Mouse (Mus musculus) gastrocnemius, adult 2 months (tissue): ENCODE measurements around the gene Slc12a8. TPM values are rescaled to one million over a fixed set of nuclear protein-coding genes. Genes with fewer than 3 reads are reported as not detected.

Experiments used
- DNase-seq: peaks from one replicate; pipeline ENCODE4 v3.0.0; 2022
- H3K27ac ChIP-seq: fragments of 200-600 bp; 2 replicates; pipeline ENCODE4 v1.8.1; 2022; ENCODE audit warnings: mild to moderate bottlenecking
- H3K4me3 ChIP-seq: fragments of 200-600 bp; 2 replicates; pipeline ENCODE4 v1.8.1; 2022; ENCODE audit warnings: mild to moderate bottlenecking, moderate library complexity
- CTCF ChIP-seq: fragments of 200-600 bp; IDR thresholded peaks from 2 replicates; pipeline ENCODE4 v1.8.1; 2022; ENCODE audit warnings: antibody characterized with exemption, mild to moderate bottlenecking, moderate library complexity
- intact Hi-C: fragments of 180-260 bp; cut with DNase I; formaldehyde crosslinking; loops from one replicate; pipeline ENCODE4 v1.15.1; 2025
- total RNA-seq, 2 experiments: library from RNA; stranded (reverse); gene quantifications; 2 replicates each; pipeline ENCODE4 v1.2.3; 2021

Slc12a8 gene
- total RNA-seq, 2 experiments from 2014 or later = 0.15 to 0.47 TPM

GRCm38 (mm10) chr16:33561308-33562009 is 44.3 kb downstream of the Slc12a8 start:
- TF ChIP-seq CTCF = no peak
- DNase-seq = no peak
- intact Hi-C loops = loop anchor here (2.0 kb wide), 2 partner anchors 123 to 177 kb away; partner anchors contain the start of gene Heg1
- H3K4me3 ChIP-seq = no peak overlapping the region
- peak overlapping the region; percentile 77 for H3K27ac ChIP-seq

DNA sequence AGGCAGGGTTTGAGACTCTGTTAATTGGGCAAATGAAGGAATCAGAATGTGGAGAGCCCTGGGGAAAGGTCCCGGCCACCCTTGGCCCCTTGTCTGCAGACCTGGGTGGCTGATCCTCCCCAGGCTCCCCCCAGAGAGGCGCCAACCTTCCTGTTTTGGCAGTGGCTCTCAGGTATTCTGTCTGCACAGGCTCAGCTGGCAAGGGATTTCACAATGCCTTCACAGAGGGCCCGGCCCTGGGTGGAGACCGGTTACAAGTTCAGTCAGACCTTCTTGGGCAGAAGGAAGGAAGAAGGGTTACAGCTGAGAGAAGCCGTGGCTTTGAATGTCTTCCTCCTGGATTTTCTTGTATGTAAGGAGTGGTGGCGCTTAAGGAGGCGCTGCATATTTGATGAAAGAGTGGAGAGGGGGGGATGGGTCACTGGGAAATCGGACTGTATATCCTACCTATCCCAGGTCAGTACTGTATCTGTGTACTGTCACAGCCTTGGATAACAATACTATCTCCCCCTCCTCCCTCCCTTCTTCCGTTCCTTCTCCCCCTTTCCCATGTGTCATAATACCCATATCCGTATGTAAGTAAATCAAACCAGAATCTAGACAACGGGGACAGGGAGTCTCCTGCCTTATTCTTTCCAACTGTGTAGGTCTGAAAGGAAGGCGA is 45.9 kb downstream of the Slc12a8 start:
- Histone ChIP-seq H3K4me3 (peak overlapping the region; percentile 16; the same call in 1 of the 2 replicates), H3K27ac (peak overlapping the region; percentile 77)
- intact Hi-C loops = no loop called here
- no peak for TF ChIP-seq CTCF
- DNase-seq = peak; percentile 59

GRCm38 (mm10) chr16:33563538-33564013 is 46.4 kb downstream of the Slc12a8 start:
- DNase-seq = no peak
- Histone ChIP-seq H3K27ac (peak overlapping the region; percentile 77), H3K4me3 (no peak overlapping the region; the same call in 1 of the 2 replicates)
- no peak for TF ChIP-seq CTCF
- intact Hi-C loops = no loop called here

GRCm38 (mm10) chr16:33566467-33566866 is 49.3 kb downstream of the Slc12a8 start:
- no peak for TF ChIP-seq CTCF
- no peak overlapping the region for H3K27ac ChIP-seq
- intact Hi-C loops = no loop called here
- no peak for DNase-seq
- no peak overlapping the region for H3K4me3 ChIP-seq

GRCm38 (mm10) chr16:33567736-33568135 is 50.6 kb downstream of the Slc12a8 start:
- intact Hi-C loops = no loop called here
- H3K4me3 ChIP-seq = no peak overlapping the region
- no peak for DNase-seq
- no peak for TF ChIP-seq CTCF
- H3K27ac ChIP-seq = no peak overlapping the region

GRCm38 (mm10) chr16:33568269-33569016 is 51.3 kb downstream of the Slc12a8 start:
- intact Hi-C loops = no loop called here
- Histone ChIP-seq H3K4me3 (no peak overlapping the region), H3K27ac (no peak overlapping the region)
- no peak for TF ChIP-seq CTCF
- no peak for DNase-seq

DNA sequence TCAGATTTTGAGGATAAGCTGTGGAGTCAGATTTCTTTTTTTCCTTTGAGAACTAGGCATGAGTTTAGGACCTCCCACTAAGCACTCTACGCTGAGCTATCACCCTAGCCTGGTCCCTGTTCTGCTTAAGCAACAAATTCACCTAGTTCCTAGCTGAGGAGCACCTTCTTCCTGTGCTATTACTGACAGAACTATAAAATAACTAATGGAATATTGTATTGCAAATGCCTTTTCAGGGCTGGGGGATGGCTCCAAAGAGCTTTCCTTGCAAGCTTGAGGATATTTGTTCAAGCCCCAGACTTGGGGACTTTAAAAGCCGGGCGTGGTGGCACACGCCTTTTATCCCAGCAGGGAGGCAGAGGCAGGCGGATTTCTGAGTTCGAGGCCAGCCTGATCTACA is 55.5 kb downstream of the Slc12a8 start:
- Histone ChIP-seq H3K4me3 (no peak overlapping the region), H3K27ac (no peak overlapping the region)
- intact Hi-C loops = no loop called here
- no peak for DNase-seq
- TF ChIP-seq CTCF = no peak

- no peak for TF ChIP-seq CTCF
- Histone ChIP-seq H3K27ac (0 out of 2 replicates have a peak overlapping the region, but pooled peaks have one; percentile 9), H3K4me3 (no peak overlapping the region)
- intact Hi-C loops = no loop called here
- no peak for DNase-seq
These were observed 56.6 kb downstream of the Slc12a8 start for GRCm38 (mm10) chr16:33573703-33574102.

DNA sequence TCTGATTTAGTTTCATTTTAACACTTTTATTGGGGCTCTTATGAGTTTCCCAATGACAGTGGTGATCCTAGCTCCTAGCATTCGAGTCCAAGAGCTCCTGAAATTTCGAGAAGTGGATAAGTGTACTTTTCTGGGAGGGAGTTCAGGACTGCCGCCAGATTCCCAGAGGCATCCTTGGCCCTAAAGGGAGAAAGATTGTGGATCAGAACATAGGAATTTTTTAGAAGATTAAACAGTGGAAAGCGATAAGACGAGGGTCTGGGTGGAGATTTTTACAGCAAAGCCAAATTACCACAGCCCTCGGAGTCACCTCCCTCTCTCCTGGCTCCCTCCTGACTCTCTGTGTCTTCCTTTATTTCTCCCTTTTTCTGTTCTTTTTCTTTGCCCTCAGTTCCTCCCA is 58.6 kb downstream of the Slc12a8 start:
- Histone ChIP-seq H3K4me3 (no peak overlapping the region), H3K27ac (peak overlapping the region; percentile 80)
- no peak for TF ChIP-seq CTCF
- intact Hi-C loops = no loop called here
- DNase-seq = peak; percentile 41

- peak; percentile 84 for DNase-seq
- no peak for TF ChIP-seq CTCF
- intact Hi-C loops = no loop called here
- Histone ChIP-seq H3K27ac (peak overlapping the region; percentile 80), H3K4me3 (peak overlapping the region; percentile 40)
These were observed 59.4 kb downstream of the Slc12a8 start for GRCm38 (mm10) chr16:33576271-33577189.

DNA sequence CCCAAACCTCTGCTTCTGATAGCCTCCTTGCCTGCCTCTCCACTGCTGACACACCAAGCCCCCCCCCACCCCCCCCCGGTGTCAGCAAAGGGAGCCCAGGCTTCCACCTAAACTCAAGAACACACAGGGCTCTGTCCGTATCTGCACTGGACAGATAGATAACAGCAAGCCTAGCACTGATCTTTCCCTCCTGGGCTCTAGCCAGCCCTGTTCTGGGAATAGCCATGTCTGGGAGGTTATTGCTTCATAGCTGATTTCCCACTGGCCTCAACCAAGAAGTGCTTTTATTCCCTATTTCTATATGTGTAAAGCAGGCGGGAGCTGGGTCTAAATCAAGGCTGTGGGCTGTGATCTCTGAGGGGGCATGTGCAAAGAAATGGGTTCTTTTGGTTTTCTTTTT is 61.3 kb downstream of the Slc12a8 start:
- DNase-seq = peak; percentile 76
- intact Hi-C loops = no loop called here
- H3K27ac ChIP-seq = peak overlapping the region; percentile 80; the same call in 1 of the 2 replicates
- H3K4me3 ChIP-seq = no peak overlapping the region
- no peak for TF ChIP-seq CTCF

DNA sequence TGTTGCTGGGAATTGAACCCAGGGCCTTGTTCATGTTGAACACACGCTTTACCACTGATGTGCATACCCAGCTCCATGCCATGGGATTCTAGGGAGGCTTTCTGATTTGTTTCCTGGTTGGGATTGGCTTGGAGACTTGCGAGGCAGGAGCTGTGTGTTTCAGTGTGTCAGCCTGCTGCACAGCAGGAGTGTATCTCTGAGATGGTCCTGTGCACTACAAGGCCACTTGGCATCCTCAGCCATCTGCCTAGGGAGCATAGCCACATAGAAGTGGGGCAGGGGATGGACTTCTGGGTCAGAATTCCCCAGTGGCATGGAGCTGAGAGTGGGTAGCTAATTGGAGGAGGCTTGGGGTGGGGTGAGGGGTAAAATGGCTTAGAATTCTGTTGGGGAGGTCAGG is 63.2 kb downstream of the Slc12a8 start:
- peak overlapping the region; percentile 86 for H3K27ac ChIP-seq
- no peak for TF ChIP-seq CTCF
- H3K4me3 ChIP-seq = no peak overlapping the region
- no peak for DNase-seq
- intact Hi-C loops = no loop called here
